Mouse (Mus musculus): ENCODE measurements around the gene Hist4h4.

The Hist4h4 gene

GRCm38 (mm10) chr6:136803739-136804633, at the start of gene Hist4h4:
Gene Hist4h4, minus strand, starts transcription at chr6:136804415.
- DNase-seq (ENCODE audit: low spot score in 2 of 2) = peak; percentile 97 to 98

- DNase-seq (ENCODE audit: low spot score in 2 of 2) = no peak
Measured at GRCm38 (mm10) chr6:136852762-136853161, 48.5 kb upstream of the Hist4h4 start.

- DNase-seq (ENCODE audit: low spot score in 2 of 2) = no peak
Measured at GRCm38 (mm10) chr6:136852348-136852747, 48.1 kb upstream of the Hist4h4 start.

- DNase-seq (ENCODE audit: low spot score in 2 of 2) = no peak
Measured at GRCm38 (mm10) chr6:136850267-136850666, 46.1 kb upstream of the Hist4h4 start.

GRCm38 (mm10) chr6:136848971-136849370, 44.8 kb upstream of the Hist4h4 start:
- no peak for DNase-seq (ENCODE audit: low spot score in 2 of 2)

GRCm38 (mm10) chr6:136848399-136848798, 44.2 kb upstream of the Hist4h4 start:
- DNase-seq (ENCODE audit: low spot score in 2 of 2) = no peak

GRCm38 (mm10) chr6:136847790-136848189, 43.6 kb upstream of the Hist4h4 start:
- DNase-seq (ENCODE audit: low spot score in 2 of 2) = peak; percentile 45 to 46

GRCm38 (mm10) chr6:136847267-136847666, 43.1 kb upstream of the Hist4h4 start:
- DNase-seq (ENCODE audit: low spot score in 2 of 2) = no peak

- DNase-seq (ENCODE audit: low spot score in 2 of 2) = no peak
Measured at GRCm38 (mm10) chr6:136845706-136846480, 41.7 kb upstream of the Hist4h4 start.

GRCm38 (mm10) chr6:136844903-136845302, 40.7 kb upstream of the Hist4h4 start:
- no peak for DNase-seq (ENCODE audit: low spot score in 2 of 2)

GRCm38 (mm10) chr6:136837323-136837722, 33.1 kb upstream of the Hist4h4 start:
- DNase-seq (ENCODE audit: low spot score in 2 of 2) = no peak

GRCm38 (mm10) chr6:136835352-136835751, 31.1 kb upstream of the Hist4h4 start, which contains the start of gene Smco3:
Gene Smco3, minus strand, starts transcription at chr6:136835452.
- DNase-seq (ENCODE audit: low spot score in 2 of 2) = no peak

GRCm38 (mm10) chr6:136831712-136832111, 27.5 kb upstream of the Hist4h4 start:
- DNase-seq (ENCODE audit: low spot score in 2 of 2) = no peak

- no peak for DNase-seq (ENCODE audit: low spot score in 2 of 2)
Measured at GRCm38 (mm10) chr6:136828681-136829080, 24.5 kb upstream of the Hist4h4 start.

GRCm38 (mm10) chr6:136827881-136828561, 23.8 kb upstream of the Hist4h4 start, which contains the start of gene Wbp11:
Gene Wbp11, minus strand, starts transcription at chr6:136828233.
- peak; percentile 91 to 96 for DNase-seq (ENCODE audit: low spot score in 2 of 2)

- no peak for DNase-seq (ENCODE audit: low spot score in 2 of 2)
Measured at GRCm38 (mm10) chr6:136827516-136827880, 23.3 kb upstream of the Hist4h4 start, which contains the start of gene BC049715. Gene BC049715, plus strand, starts transcription at chr6:136827626.

GRCm38 (mm10) chr6:136827116-136827515, 22.9 kb upstream of the Hist4h4 start:
- DNase-seq (ENCODE audit: low spot score in 2 of 2) = no peak

GRCm38 (mm10) chr6:136824987-136825386, 20.8 kb upstream of the Hist4h4 start:
- DNase-seq (ENCODE audit: low spot score in 2 of 2) = no peak

- no peak for DNase-seq (ENCODE audit: low spot score in 2 of 2)
Measured at GRCm38 (mm10) chr6:136821086-136821485, 16.9 kb upstream of the Hist4h4 start.

GRCm38 (mm10) chr6:136820381-136820780, 16.2 kb upstream of the Hist4h4 start:
- DNase-seq (ENCODE audit: low spot score in 2 of 2) = no peak

GRCm38 (mm10) chr6:136817549-136817948, 13.3 kb upstream of the Hist4h4 start:
- DNase-seq (ENCODE audit: low spot score in 2 of 2) = no peak

- no peak for DNase-seq (ENCODE audit: low spot score in 2 of 2)
Measured at GRCm38 (mm10) chr6:136816826-136817225, 12.6 kb upstream of the Hist4h4 start.
